ENCODE assay signal across 16 mouse cellular contexts in genomic region chr12:8337286-8338060, GRCm38 (mm10). TPM values are rescaled to one million over a fixed set of nuclear protein-coding genes. Genes with fewer than 3 reads are reported as not detected.
DNase-seq lines count a peak whose midpoint lies in the region; ATAC-seq and TF ChIP-seq lines count a peak whose summit lies in the region.
"Had no signal": no experiment of that assay in that cellular context is flagged by ENCODE, and none has a peak within 500 bp of the region (broad histone marks: within the 10 kb centered on the region; RNA-seq: fewer than 3 reads in every experiment).

No protein-coding gene starts in this region.

- TF ChIP-seq POLR2A in brain, embryonic 14.5 days (IDR thresholded peaks at IDR 0.05; ENCODE audit: borderline replicate concordance, extremely low read depth, insufficient read depth, insufficient read length, poor library complexity, severe bottlenecking): no peak

- WGBS in forebrain, embryonic 12.5 days: 86% methylated on average over 12 of the region's 12 CpGs
- 85% methylated on average over 12 of the region's 12 CpGs for WGBS in forebrain, embryonic 14.5 days
- 82% methylated on average over 12 of the region's 12 CpGs for WGBS in hindbrain, embryonic 12.5 days
- WGBS in hindbrain, embryonic 11.5 days: 85% methylated on average over 12 of the region's 12 CpGs

- no peak overlapping the region for H3K4me2 ChIP-seq in forebrain, embryonic 12.5 days
- no peak overlapping the region for H3K4me2 ChIP-seq in forebrain, embryonic 14.5 days (ENCODE audit: low read length)
- H3K4me2 ChIP-seq in hindbrain, embryonic 12.5 days (replicated peaks): no peak overlapping the region
- no peak overlapping the region for H3K4me2 ChIP-seq in hindbrain, embryonic 11.5 days (replicated peaks; ENCODE audit: low read depth, low read length)
- H3K4me2 ChIP-seq: embryonic facial prominence, embryonic 12.5 days; limb, embryonic 12.5 days; lung, embryonic 15.5 days had no signal

- H3K9ac ChIP-seq in forebrain, embryonic 12.5 days: 0 out of 2 replicates have a peak overlapping the region, but pooled peaks have one; percentile 12
- H3K9ac ChIP-seq in forebrain, embryonic 14.5 days (ENCODE audit: low read length): no peak overlapping the region
- peak overlapping the region; percentile 18; the same call in 1 of the 2 replicates for H3K9ac ChIP-seq in hindbrain, embryonic 12.5 days
- H3K9ac ChIP-seq in hindbrain, embryonic 11.5 days (ENCODE audit: low read depth, low read length): no peak overlapping the region
- H3K9ac ChIP-seq: embryonic facial prominence, embryonic 12.5 days; limb, embryonic 12.5 days; lung, embryonic 15.5 days had no signal

- H3K36me3 ChIP-seq in forebrain, embryonic 12.5 days (replicated peaks): peaks cover 33% of the 10 kb centered on the region
- peaks cover 30% of the 10 kb centered on the region for H3K36me3 ChIP-seq in forebrain, embryonic 14.5 days (ENCODE audit: control insufficient read depth, insufficient read depth, low read length)
- H3K36me3 ChIP-seq in hindbrain, embryonic 12.5 days: peaks cover 18% of the 10 kb centered on the region
- H3K36me3 ChIP-seq in hindbrain, embryonic 11.5 days (ENCODE audit: control insufficient read depth, insufficient read depth, low read length): no peaks in the 10 kb centered on the region

- no peak for ATAC-seq in forebrain, embryonic 12.5 days (ENCODE audit: low FRiP score)
- no peak for ATAC-seq in forebrain, embryonic 14.5 days
- ATAC-seq in hindbrain, embryonic 12.5 days (ENCODE audit: low FRiP score): no peak
- ATAC-seq in hindbrain, embryonic 11.5 days (ENCODE audit: low FRiP score): no peak
- ATAC-seq: forebrain, embryonic 16.5 days had no signal

- H3K27me3 ChIP-seq in forebrain, embryonic 12.5 days: no peaks in the 10 kb centered on the region
- H3K27me3 ChIP-seq in forebrain, embryonic 14.5 days (replicated peaks; ENCODE audit: control insufficient read depth, insufficient read depth, low read length): no peaks in the 10 kb centered on the region
- H3K27me3 ChIP-seq in hindbrain, embryonic 12.5 days: no peaks in the 10 kb centered on the region
- no peaks in the 10 kb centered on the region for H3K27me3 ChIP-seq in hindbrain, embryonic 11.5 days (ENCODE audit: control insufficient read depth, insufficient read depth, low read length)
- H3K27me3 ChIP-seq: embryonic facial prominence, embryonic 12.5 days; limb, embryonic 12.5 days; lung, embryonic 15.5 days had no signal

- no peak for DNase-seq in forebrain, embryonic 14.5 days (ENCODE audit: low spot score)
- no peak for DNase-seq in hindbrain, embryonic 11.5 days (ENCODE audit: low spot score)
- DNase-seq in 3T3-L1 (ENCODE audit: low read depth, low spot score): peak; percentile 55
- DNase-seq in brain, embryonic 14.5 days (ENCODE audit: low read depth): peak; percentile 27
- no peak for DNase-seq in yolk sac, embryonic 10.5 days (ENCODE audit: low spot score)
- DNase-seq in right cerebral cortex, postnatal 4 days: no peak
- DNase-seq: cerebellum, adult 9-10 months; midbrain, embryonic 14.5 days; right cerebral cortex, adult 18-20 months; thymus, postnatal 14 days had no signal

- no peaks in the 10 kb centered on the region for H3K9me3 ChIP-seq in forebrain, embryonic 12.5 days
- H3K9me3 ChIP-seq in forebrain, embryonic 14.5 days (replicated peaks; ENCODE audit: control insufficient read depth, low read length): no peaks in the 10 kb centered on the region
- H3K9me3 ChIP-seq in hindbrain, embryonic 12.5 days (replicated peaks): no peaks in the 10 kb centered on the region
- H3K9me3 ChIP-seq in hindbrain, embryonic 11.5 days (ENCODE audit: control insufficient read depth, low read length): no peaks in the 10 kb centered on the region
- H3K9me3 ChIP-seq: embryonic facial prominence, embryonic 12.5 days; limb, embryonic 12.5 days; lung, embryonic 15.5 days had no signal

- H3K4me1 ChIP-seq in forebrain, embryonic 12.5 days: peaks cover 25% of the 10 kb centered on the region
- H3K4me1 ChIP-seq in forebrain, embryonic 14.5 days (ENCODE audit: control insufficient read depth, insufficient read depth, low read length): peaks cover 4% of the 10 kb centered on the region; the same call in 1 of the 2 replicates
- H3K4me1 ChIP-seq in hindbrain, embryonic 12.5 days: peaks cover 21% of the 10 kb centered on the region
- H3K4me1 ChIP-seq in hindbrain, embryonic 11.5 days (replicated peaks; ENCODE audit: control insufficient read depth, insufficient read depth, low read length): peaks cover 12% of the 10 kb centered on the region
- H3K4me1 ChIP-seq: limb, embryonic 12.5 days had no signal

- no peak; the same call in 1 of the 2 replicates for TF ChIP-seq CTCF in brain, embryonic 14.5 days (IDR thresholded peaks at IDR 0.05; ENCODE audit: borderline replicate concordance, extremely low read depth, insufficient read depth, insufficient read length)

- H3K27ac ChIP-seq in forebrain, embryonic 12.5 days: no peak overlapping the region
- no peak overlapping the region for H3K27ac ChIP-seq in forebrain, embryonic 14.5 days (ENCODE audit: low read depth, low read length)
- H3K27ac ChIP-seq in hindbrain, embryonic 12.5 days: peak overlapping the region; percentile 7; the same call in 1 of the 2 replicates
- H3K27ac ChIP-seq in hindbrain, embryonic 11.5 days (ENCODE audit: low read depth, low read length): no peak overlapping the region
- H3K27ac ChIP-seq: embryonic facial prominence, embryonic 12.5 days; limb, embryonic 12.5 days had no signal

- no peak overlapping the region for H3K4me3 ChIP-seq in forebrain, embryonic 12.5 days (replicated peaks)
- no peak overlapping the region for H3K4me3 ChIP-seq in forebrain, embryonic 14.5 days (ENCODE audit: low read depth, low read length)
- H3K4me3 ChIP-seq in hindbrain, embryonic 12.5 days: no peak overlapping the region
- no peak overlapping the region for H3K4me3 ChIP-seq in hindbrain, embryonic 11.5 days (ENCODE audit: low read depth, low read length)
- H3K4me3 ChIP-seq: embryonic facial prominence, embryonic 12.5 days; limb, embryonic 12.5 days; lung, embryonic 15.5 days had no signal

RNA-seq across cellular contexts. Expression of gene Hs1bp3, which starts 24.2 kb away (rescaled TPM):
- 11.5 and 11.7 TPM in 2 replicates for polyA plus RNA-seq in forebrain, embryonic 12.5 days (2016; fragmentation: Nextera tagmentation; extraction: Ambion mirVana)
- polyA plus RNA-seq in forebrain, embryonic 14.5 days (2014; fragmentation: Nextera tagmentation; extraction: Ambion mirVana): 8.3 and 8.4 TPM in 2 replicates
- 13.2 and 14.6 TPM in 2 replicates for polyA plus RNA-seq in hindbrain, embryonic 12.5 days (2016; fragmentation: Nextera tagmentation; extraction: Ambion mirVana)
- 6.9 TPM in 2 replicates for polyA plus RNA-seq in hindbrain, embryonic 11.5 days (2014; fragmentation: Nextera tagmentation; extraction: Ambion mirVana)
- 11.1 and 11.7 TPM in 2 replicates for polyA plus RNA-seq in brain, embryonic 14.5 days (2012; rRNA removed)

RNA-seq across cellular contexts. Expression of gene Gdf7, which starts 35.7 kb away (rescaled TPM):
- 0.27 and 0.34 TPM in 2 replicates for polyA plus RNA-seq in forebrain, embryonic 12.5 days (2016; fragmentation: Nextera tagmentation; extraction: Ambion mirVana)
- polyA plus RNA-seq in forebrain, embryonic 14.5 days (2014; fragmentation: Nextera tagmentation; extraction: Ambion mirVana): not detected in 2 replicates
- polyA plus RNA-seq in hindbrain, embryonic 12.5 days (2016; fragmentation: Nextera tagmentation; extraction: Ambion mirVana): 1.9 and 2.3 TPM in 2 replicates
- polyA plus RNA-seq in hindbrain, embryonic 11.5 days (2014; fragmentation: Nextera tagmentation; extraction: Ambion mirVana): 0.59 and 1.4 TPM in 2 replicates
- 0.45 and 0.98 TPM in 2 replicates for polyA plus RNA-seq in brain, embryonic 14.5 days (2012; rRNA removed)
- polyA plus RNA-seq: forebrain, embryonic 16.5 days; lung, embryonic 15.5 days had no signal

Comparison
In these comparisons a context has a peak if more than half of its experiments do, and no peak if none do; other contexts are left out.
1. H3K9ac ChIP-seq: peak in forebrain, embryonic 12.5 days (single experiment) and hindbrain, embryonic 12.5 days (single experiment); none in forebrain, embryonic 14.5 days (single experiment) and hindbrain, embryonic 11.5 days (single experiment).
2. DNase-seq: peak in 3T3-L1 (single experiment) and brain, embryonic 14.5 days (single experiment); none in forebrain, embryonic 14.5 days (single experiment), hindbrain, embryonic 11.5 days (single experiment), yolk sac, embryonic 10.5 days (single experiment) and right cerebral cortex, postnatal 4 days (single experiment).